Mouse (Mus musculus) liver, adult 2 months (tissue): Measurements from ENCODE around the gene Elmo3. TPM values are rescaled to one million over a fixed set of nuclear protein-coding genes. Genes with fewer than 3 reads are reported as not detected.

Experiments
- DNase-seq: peaks from one replicate; pipeline ENCODE4 v3.0.0-alpha.2; 2011; ENCODE audit warnings: low read depth, low spot score; ENCODE audit errors: extremely low read depth
- H3K27ac ChIP-seq: fragments of 200-500 bp; replicated peaks from 2 replicates; pipeline ENCODE4 v1.5.1; 2012; ENCODE audit warnings: low read depth, mild to moderate bottlenecking, control low read depth, inconsistent platforms, low read length; ENCODE audit not compliant: insufficient read depth
- H3K27me3 ChIP-seq: fragments of 200-500 bp; 2 replicates; pipeline ENCODE4 v1.6.1; 2012; ENCODE audit warnings: mild to moderate bottlenecking, moderate library complexity, low read length, inconsistent platforms; ENCODE audit not compliant: control insufficient read depth, insufficient read depth
- H3K36me3 ChIP-seq: fragments of 200-500 bp; 2 replicates; pipeline ENCODE4 v1.6.1; 2012; ENCODE audit warnings: low read length, inconsistent platforms; ENCODE audit not compliant: control insufficient read depth, insufficient read depth
- H3K4me1 ChIP-seq: fragments of 200-500 bp; 2 replicates; pipeline ENCODE4 v1.6.1; 2011; ENCODE audit warnings: low read length; ENCODE audit not compliant: control insufficient read depth, insufficient read depth
- H3K4me3 ChIP-seq: fragments of 200-500 bp; 2 replicates; pipeline ENCODE4 v1.5.1; 2011; ENCODE audit warnings: low read depth, mild to moderate bottlenecking, control low read depth, low read length, moderate library complexity; ENCODE audit not compliant: insufficient read depth
- H3K79me2 ChIP-seq: fragments of 200-500 bp; 2 replicates; pipeline ENCODE4 v1.6.1; 2012; ENCODE audit warnings: inconsistent platforms, mild to moderate bottlenecking, low read length, moderate library complexity; ENCODE audit not compliant: control insufficient read depth, insufficient read depth
- H3K9ac ChIP-seq: fragments of 200-500 bp; 2 replicates; pipeline ENCODE4 v1.6.1; 2012; ENCODE audit warnings: low read depth, mild to moderate bottlenecking, control low read depth, inconsistent platforms, low read length
- CTCF ChIP-seq: fragments of 200-500 bp; IDR thresholded peaks from 2 replicates; pipeline ENCODE4 v1.5.1; 2011; ENCODE audit warnings: low read depth, low read length, control low read depth
- POLR2A ChIP-seq: fragments of 200-500 bp; IDR thresholded peaks from 2 replicates; pipeline ENCODE4 v1.6.1; 2011; ENCODE audit warnings: low read length, control low read depth; ENCODE audit not compliant: insufficient read depth; ENCODE audit errors: extremely low read depth
- WGBS: fragments of 180-500 bp; shearing (Covaris S2); methylation state at CpG from one replicate; pipeline ENCODE4 v1.1.7; 2018; 5-methylcytosine and 5-hydroxymethylcytosine counted together
- polyA plus RNA-seq: library from polyadenylated mRNA; depleted of rRNA; stranded (reverse); fragments of >200 nt; gene quantifications from 2 replicates; pipeline ENCODE4 v1.2.3, GENCODE M21; 2012
- total RNA-seq: library from RNA; depleted of rRNA; stranded (reverse); fragments of >200 nt; gene quantifications from 2 replicates; pipeline ENCODE4 v1.2.3, GENCODE M21; 2014

The Elmo3 gene
- total and polyA plus RNA-seq, 2 experiments: 16.8 to 33.4 TPM

- no peak for DNase-seq
- 31% methylated on average over 7 of the region's 8 CpGs for WGBS
- no peaks in the 10 kb centered on the region for H3K36me3 ChIP-seq
- TF ChIP-seq POLR2A (no peak), CTCF (no peak)
- H3K9ac ChIP-seq: no peak overlapping the region; the same call in 1 of the 2 replicates
- no peak overlapping the region for H3K4me3 ChIP-seq
- no peaks in the 10 kb centered on the region for H3K79me2 ChIP-seq
- no peaks in the 10 kb centered on the region; the same call in none of the 2 replicates for H3K4me1 ChIP-seq
- no peak overlapping the region for H3K27ac ChIP-seq
- H3K27me3 ChIP-seq: peaks cover 2% of the 10 kb centered on the region; the same call in 1 of the 2 replicates
Measured at GRCm38 (mm10) chr8:105343791-105344574, 38.6 kb downstream of the Elmo3 start.

- no peaks in the 10 kb centered on the region for H3K79me2 ChIP-seq
- peak; percentile 28 for DNase-seq
- 48% methylated on average over 7 of the region's 7 CpGs for WGBS
- H3K4me1 ChIP-seq: no peaks in the 10 kb centered on the region; the same call in none of the 2 replicates
- H3K9ac ChIP-seq: no peak overlapping the region
- no peaks in the 10 kb centered on the region for H3K36me3 ChIP-seq
- TF ChIP-seq POLR2A (no peak), CTCF (no peak)
- H3K27ac ChIP-seq: peak overlapping the region; percentile 59
- peaks cover 11% of the 10 kb centered on the region for H3K27me3 ChIP-seq
- no peak overlapping the region for H3K4me3 ChIP-seq
Measured at GRCm38 (mm10) chr8:105345061-105345975, 39.9 kb downstream of the Elmo3 start.

GRCm38 (mm10) chr8:105346611-105347427, 41.4 kb downstream of the Elmo3 start:
- Histone ChIP-seq H3K9ac (peak overlapping the region; percentile 79), H3K79me2 (no peaks in the 10 kb centered on the region), H3K27me3 (peaks cover 11% of the 10 kb centered on the region), H3K27ac (peak overlapping the region; percentile 27), H3K4me1 (no peaks in the 10 kb centered on the region; the same call in 1 of the 2 replicates), H3K36me3 (no peaks in the 10 kb centered on the region), H3K4me3 (peak overlapping the region; percentile 87)
- WGBS: 15% methylated on average over 34 of the region's 34 CpGs
- DNase-seq: peak; percentile 37
- TF ChIP-seq CTCF (no peak), POLR2A (no peak)

- peak within 1 kb of the TSS; percentile 87 for H3K4me3 ChIP-seq
- peaks cover 11% of the 10 kb centered on the region for H3K27me3 ChIP-seq
- H3K4me1 ChIP-seq: no peaks in the 10 kb centered on the region; the same call in 1 of the 2 replicates
- no peaks in the 10 kb centered on the region for H3K79me2 ChIP-seq
- no peak for TF ChIP-seq CTCF
- peak; percentile 56 for TF ChIP-seq POLR2A
- H3K36me3 ChIP-seq: no peaks in the 10 kb centered on the region
- peak; percentile 84 for DNase-seq
- 2% methylated on average over 53 of the region's 53 CpGs for WGBS
- H3K9ac ChIP-seq: peak within 1 kb of the TSS; percentile 79
- H3K27ac ChIP-seq: peak within 1 kb of the TSS; percentile 27
Measured at GRCm38 (mm10) chr8:105347428-105348221, 42.2 kb downstream of the Elmo3 start, which contains the start of gene Fhod1. Gene Fhod1 (minus strand): TSS chr8:105347953.
